Mouse (Mus musculus) MEL-GATA-1-ER (cell line): Measurements from ENCODE around the gene B4galt3.
"Not testable (repeated sequence)": the region's sequence is repeated elsewhere in the genome, so short reads cannot be mapped to it uniquely, and the experiment has no call there.

Experiments used
- DNase-seq: peaks from one replicate; pipeline ENCODE4 v3.0.0-alpha.2; 2012; ENCODE audit warnings: low read depth; ENCODE audit errors: extremely low read depth

Gene B4galt3

DNA sequence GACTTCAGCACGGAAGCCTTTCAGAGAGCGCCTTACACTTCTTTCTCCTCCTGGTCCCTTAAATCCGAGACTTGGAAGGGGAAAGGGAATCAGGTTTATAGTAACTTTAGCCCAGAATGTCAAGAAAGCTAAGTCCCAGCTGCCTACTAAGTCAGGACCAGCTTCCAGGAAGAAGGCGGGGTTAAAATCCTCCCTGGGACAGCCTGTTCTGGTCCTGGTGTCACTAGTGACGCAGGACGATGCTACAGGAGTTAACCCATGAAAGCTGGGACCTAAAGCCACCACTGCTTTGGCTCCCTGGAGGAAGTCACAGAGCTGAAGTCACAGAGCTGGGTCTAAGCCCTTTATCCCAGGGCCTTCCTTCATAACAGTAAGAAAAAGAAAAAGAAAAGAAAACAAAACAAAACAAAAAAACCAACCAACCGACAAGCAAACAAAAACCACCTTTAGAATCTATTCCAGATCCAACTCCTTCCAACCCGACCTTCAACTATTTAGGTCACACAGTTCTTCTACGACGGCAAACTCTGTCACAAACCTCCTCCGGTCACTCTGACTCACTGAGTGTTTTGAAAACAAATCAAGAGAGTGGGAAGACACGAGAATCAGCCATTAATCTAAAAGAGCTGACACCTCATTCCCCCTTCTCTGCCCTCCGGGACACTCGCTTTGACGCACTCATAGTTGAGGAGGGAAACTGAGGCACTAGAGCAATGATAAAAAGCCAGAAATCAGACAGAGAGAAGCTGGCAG, 30.0 kb upstream of the B4galt3 start:
- DNase-seq, result no peak

DNA sequence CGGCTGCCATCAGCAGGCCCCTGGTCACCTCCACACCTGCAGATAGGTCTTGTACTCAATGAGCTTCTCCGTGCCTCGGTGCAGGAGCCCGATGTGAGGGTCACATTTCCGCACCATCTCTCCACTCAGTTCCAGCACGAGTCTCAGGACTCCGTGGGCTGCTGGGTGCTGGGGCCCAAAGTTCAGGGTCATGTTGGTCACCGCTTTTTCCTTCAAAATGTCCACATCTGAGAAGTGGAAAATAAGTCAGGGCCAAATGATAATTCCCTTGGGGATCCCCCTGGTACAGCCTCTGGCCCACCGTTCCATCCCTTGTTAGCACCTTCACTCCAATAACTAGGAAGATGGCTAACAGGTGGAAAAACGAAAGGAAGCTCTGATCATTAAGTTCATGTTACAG, 29.2 kb upstream of the B4galt3 start:
- DNase-seq, result no peak

DNA sequence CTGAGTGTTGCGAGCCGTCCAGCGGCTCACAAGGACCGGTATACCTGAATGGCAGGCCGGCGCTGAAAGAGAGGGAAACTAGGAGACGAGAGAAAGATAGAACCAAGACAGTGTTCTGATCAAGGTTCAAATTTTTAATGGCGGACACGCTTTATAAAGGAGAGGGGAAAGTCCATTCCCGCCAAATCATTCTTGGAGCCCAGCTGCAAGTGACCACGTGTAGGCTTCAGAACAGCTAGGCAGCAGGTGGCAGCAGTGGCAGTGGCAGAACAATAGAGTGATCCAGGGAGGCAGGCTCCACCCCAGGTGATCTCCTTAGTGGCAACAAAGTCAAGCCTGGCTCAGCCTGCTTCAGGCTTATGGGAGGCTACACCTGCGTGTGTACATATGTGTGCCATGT, 28.2 kb upstream of the B4galt3 start:
- not testable (repeated sequence) for DNase-seq

DNA sequence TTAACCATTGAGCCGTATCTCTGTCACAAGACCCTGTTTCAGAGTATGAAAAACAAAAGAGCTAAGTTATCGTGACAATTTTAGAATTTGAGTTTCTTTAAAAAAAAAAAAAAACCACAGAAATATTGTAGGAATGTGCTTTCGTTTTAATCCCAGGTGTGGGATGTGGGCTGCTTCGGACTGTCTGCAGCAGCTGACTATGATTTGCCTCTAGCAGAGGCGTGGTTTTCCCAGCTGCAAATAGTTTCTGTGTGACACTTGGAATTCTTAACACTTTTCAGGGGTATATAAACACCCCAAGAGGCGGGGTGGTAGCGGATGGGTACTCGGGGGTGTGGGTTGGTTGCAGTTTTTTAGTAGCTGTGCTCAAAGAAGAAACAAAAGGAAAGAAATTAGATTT, 24.8 kb upstream of the B4galt3 start:
- no peak for DNase-seq

DNA sequence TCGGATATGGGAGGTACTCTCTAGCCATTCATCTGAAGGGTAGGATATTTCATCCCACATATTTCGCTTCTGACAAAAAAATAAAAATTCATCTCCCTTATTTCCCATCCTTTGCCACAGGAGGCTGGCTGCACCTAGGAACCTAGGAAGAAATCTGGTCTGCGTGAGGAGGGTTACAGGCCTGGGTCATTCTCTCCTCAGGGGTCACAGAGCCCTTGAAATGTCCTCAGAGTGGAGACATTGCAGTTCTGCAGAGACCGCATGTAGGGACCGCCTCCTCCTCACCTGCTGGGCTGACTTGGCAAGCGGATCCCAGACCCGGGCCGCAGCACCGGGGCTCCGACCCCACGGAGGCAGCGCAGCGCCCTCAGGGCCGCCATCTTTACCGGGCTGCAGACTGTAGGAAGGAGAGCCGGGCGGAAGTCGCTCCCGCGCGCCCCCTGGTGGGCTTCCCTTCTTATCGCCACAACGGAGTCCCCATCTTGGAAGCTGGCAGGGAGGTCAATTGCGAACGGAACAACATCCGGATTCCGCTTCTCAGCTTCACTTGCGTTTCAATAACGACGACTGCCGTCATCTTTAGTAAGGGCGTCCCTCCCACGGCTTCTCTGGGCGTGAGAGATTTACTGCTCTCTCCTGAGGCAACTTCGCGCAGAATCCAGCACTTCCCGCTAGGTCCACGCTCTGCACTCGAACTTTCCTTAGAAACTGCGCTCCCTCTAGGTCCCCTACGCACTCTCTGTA, 23.2 kb upstream of the B4galt3 start:
- DNase-seq, result peak; percentile 98

GRCm38 (mm10) chr1:171247453-171247841, 22.7 kb upstream of the B4galt3 start:
- no peak for DNase-seq

DNA sequence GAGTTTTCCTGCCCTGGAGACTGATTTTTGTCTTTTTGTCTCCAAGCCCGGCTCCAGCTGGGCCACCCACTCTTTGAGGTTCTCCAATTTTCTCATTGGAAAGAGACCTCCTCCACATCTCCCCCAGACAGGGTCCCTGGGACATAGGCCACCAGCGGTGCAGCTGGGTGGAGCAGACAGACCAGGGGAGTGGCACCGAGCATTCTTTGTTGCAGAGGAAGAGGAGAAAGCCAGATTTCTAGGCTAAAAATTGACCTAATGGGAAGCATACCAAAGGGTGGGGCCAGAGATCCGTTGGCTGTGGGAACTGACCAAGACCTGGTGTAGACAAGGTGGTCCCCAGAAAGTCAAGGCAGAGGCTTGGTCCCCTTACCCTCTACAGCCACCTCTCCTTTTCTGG, 22.2 kb upstream of the B4galt3 start:
- no peak for DNase-seq

DNA sequence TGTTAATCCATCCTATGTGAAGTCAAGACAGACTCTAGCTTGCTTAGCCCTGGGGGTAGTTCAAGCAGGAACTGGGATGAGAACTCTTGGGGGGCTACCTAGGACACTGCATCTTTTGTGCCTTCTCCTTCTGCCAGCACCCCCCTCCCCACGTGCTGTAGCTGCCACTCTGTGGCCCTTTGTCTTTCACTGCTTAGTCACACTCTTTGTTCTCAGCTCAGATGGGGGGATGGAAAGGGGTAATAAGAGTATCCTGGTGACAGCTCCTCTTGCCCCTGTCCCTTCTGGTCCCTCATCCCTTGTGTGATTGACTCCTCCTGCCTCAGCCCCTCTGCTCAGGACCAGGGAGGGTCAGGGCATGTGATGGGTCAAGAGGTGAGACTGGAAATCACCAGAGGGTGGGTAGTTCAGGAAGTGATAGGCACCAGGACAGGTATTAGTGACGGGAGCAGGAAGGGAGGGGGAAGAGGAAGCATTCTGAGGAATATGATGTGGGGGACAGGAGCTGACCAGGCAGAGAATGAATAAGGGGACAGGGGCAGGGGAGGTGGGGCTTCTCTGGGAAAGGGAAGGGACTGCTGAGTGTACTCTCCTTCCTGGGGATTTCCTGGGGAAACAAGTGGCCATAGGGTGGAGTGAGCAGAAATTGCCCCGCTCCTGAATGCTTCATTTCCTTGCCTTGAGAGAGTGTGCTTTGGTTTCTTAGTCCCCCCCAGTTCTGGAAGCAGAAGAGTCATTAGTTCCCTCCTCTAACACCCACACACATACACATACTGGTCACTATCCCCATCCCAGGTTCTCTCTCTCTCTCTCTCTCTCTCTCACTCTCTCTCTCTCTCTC, 21.5 kb upstream of the B4galt3 start:
- no peak for DNase-seq

DNA sequence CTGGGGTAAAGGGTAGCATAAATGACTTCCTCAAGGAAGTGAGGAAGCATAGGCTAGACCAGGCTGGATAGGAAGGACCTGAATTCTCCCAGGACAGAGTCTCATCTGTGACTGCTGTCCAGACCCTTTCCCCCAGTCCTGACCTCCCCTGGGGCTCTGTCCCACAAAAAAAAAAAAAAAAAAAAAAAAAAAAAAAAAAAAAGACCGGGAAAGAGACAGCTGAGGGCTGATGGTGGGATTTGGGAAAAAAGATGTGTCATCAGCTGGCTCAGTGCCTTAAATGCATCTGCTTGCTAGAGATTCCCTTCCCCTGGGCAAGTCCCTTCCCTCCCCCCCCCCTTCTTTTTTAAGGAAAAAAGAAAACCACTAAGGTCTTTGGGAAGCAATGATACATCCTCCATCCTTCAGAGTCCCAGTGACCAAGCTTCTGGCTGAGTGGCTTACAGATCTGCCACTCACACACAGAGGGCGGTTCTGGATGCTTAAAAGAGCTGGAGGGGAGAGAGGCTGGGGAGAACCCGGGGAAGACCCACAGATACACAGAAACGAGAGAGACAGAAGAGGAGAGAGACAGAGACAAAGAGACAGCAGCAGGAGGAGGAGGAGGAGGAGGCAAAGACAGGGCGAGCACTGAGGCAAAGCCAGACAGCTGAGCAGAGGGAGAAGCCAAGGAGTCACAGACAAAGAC, 20.1 kb upstream of the B4galt3 start, which contains the start of gene Adamts4:
Gene Adamts4 (plus strand): TSS at position 509 of the 688 bp plus-strand sequence.
- no peak for DNase-seq

DNA sequence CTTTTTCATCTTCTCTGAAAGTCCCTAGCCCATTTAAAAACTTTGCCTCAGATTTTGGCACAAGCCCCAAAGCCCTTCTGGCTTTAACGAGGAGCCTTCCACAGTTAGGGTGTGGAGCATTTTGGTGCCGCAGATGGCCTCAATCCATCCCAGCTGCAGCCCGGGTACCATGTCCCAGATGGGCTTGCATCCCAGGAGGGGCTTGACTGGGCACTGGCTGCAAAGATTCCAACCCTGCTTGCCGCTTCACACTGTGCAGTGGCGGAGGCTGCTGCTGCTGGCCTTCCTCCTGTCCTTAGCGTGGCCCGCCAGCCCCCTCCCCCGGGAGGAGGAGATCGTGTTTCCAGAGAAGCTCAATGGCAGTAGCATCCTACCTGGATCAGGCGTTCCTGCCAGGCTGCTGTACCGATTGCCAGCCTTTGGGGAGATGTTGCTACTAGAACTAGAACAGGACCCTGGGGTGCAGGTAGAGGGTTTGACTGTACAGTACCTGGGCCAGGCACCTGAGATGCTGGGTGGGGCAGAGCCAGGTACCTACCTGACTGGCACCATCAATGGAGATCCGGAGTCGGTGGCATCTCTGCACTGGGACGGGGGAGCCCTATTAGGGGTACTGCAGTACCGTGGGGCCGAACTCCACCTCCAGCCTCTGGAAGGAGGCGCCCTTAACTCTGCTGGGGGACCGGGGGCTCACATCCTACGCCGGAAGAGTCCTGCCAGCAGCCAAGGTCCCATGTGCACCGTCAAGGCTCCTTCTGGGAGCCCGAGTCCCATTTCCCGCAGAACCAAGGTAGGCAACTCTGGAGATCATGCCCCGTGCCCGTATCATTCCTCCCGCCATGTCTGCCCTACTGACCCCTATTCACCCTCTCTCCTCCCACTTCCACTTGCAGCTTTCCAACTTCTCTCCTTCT, 19.2 kb upstream of the B4galt3 start, which contains the start of gene Ndufs2:
Gene Ndufs2 (minus strand): TSS at position 709 of the 914 bp plus-strand sequence.
- DNase-seq, result no peak

DNA sequence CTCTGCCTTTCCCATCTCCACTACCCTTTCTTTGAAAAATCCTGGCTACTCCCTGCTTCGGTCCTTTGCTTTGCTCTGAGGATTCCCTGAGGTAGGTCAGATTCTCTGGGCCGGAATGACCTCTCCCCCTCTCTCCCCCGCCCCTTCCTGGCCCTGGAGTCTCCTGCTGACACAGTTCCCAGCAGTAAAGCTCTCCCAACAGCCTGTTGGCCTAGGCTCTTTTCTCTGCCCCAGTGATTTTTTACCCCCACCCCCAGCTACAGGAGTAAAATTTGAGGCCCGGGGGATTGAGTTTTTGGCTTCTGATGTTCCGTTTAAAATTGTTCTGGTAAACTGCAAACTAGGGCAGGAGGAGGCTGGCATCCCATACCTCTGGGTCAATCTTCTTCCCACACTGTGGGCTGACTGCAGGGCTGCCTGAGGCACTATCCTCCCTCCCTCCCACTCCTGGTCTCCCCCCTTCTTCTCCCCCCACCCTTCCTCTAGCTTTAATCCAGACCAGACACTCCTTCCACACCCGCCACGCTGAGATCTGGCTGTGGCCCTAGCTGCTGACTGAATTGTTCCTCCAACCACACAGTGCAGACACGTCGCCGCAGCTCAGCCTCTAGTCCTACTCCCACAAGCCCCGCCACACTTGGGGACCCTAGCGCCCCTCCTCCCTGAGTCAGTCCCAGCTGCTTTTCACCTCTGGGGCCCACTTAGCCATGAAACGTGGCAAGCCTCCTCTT, 18.4 kb upstream of the B4galt3 start:
- DNase-seq, result no peak

DNA sequence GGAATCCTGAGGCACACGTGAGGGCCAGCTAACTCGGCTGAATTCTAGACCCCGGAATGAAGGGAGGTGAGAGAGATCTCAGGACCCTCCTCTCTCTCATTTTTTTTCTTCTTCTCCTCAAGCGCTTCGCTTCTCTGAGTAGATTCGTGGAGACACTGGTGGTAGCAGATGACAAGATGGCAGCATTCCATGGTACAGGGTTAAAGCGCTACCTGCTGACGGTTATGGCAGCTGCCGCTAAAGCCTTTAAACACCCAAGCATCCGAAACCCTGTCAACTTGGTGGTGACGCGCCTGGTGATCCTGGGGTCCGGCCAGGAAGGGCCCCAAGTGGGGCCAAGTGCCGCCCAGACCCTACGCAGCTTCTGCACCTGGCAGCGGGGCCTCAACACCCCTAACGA, 17.7 kb upstream of the B4galt3 start:
- DNase-seq, result no peak

- no peak for DNase-seq
Observed at GRCm38 (mm10) chr1:171256095-171256818, 13.9 kb upstream of the B4galt3 start.

DNA sequence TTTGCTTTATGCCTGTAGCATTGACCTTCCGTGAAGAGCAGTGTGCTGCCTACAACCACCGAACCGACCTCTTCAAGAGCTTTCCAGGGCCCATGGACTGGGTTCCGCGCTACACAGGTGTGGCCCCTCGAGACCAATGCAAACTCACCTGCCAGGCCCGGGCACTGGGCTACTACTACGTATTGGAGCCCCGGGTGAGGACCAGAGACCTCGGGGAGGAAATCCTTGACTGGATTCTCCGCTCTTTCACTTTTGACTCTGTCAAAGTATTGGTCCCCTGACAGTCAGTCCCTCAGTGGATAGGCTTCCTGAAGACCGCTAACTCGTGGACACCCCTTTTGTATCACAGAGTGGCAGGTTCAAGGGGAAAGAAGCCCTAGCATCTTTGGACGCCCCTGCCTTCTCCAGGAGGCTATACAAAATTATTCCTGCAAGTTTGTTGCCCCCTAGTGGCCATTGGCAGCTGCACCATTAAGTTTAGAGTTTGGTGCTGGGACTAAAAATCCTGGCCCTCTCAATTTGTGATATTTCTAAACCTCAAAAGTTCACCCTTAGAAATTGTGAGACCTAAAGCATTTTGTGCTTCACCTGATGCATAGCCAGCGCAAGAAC, 13.1 kb upstream of the B4galt3 start:
- DNase-seq, result peak; percentile 61

DNA sequence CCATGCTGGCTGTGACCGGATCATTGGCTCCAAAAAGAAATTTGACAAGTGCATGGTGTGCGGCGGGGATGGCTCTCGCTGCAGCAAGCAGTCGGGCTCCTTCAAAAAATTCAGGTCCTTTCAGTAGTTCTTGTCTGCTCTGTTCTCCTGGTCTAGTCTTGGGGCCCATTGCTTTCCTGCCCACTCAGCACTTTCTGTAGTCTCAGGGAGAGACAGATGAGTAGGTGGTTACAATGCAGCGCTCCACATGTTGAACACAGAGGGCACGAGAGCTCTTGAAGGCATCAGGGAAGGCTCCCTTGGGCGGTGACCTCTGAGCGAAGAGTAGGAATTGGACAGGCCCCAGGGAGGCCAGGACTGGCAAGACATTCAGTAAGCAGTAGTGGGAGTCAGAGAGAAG, 12.3 kb upstream of the B4galt3 start:
- DNase-seq, result no peak

DNA sequence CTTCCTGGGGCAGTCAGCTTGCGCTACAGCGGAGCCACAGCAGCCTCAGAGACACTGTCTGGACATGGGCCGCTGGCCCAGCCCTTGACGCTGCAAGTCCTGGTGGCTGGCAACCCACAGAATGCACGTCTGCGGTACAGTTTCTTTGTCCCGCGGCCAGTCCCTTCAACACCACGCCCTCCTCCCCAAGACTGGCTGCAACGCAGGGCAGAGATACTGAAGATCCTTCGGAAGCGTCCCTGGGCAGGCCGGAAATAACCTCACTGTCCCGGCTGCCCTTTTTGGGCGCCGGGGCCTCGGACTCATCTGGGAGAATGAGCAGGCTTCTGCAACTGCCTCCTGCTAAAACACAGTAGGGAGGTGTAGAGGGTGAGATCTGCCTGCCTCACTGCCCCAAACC, 11.2 kb upstream of the B4galt3 start:
- DNase-seq, result no peak

- no peak for DNase-seq
Observed at GRCm38 (mm10) chr1:171260316-171260715, 9.8 kb upstream of the B4galt3 start.

- DNase-seq, result no peak
Observed at GRCm38 (mm10) chr1:171262594-171263130, 7.5 kb upstream of the B4galt3 start.
